Mouse (Mus musculus) intestine, postnatal 0 days (tissue): ENCODE measurements around the gene Tmem129. TPM values are rescaled to one million over a fixed set of nuclear protein-coding genes. Genes with fewer than 3 reads are reported as not detected.

Source experiments
- ATAC-seq: fragments of 200-750 bp; cut with Nextera tagmentation; 2 replicates; pipeline ENCODE4 v1.8.0; 2017; ENCODE audit warnings: mild to moderate bottlenecking, moderate TSS enrichment, moderate library complexity
- H3K27ac ChIP-seq: fragments of 300-500 bp; sonication (generic); 2 replicates; pipeline ENCODE4 v1.5.1; 2014; ENCODE audit warnings: mild to moderate bottlenecking, low read depth, low read length, moderate library complexity
- H3K27me3 ChIP-seq: fragments of 300-500 bp; sonication (generic); replicated peaks from 2 replicates; pipeline ENCODE4 v1.6.1; 2014; ENCODE audit warnings: low read length, mixed read lengths; ENCODE audit not compliant: control insufficient read depth, insufficient read depth
- H3K36me3 ChIP-seq: fragments of 300-500 bp; sonication (generic); 2 replicates; pipeline ENCODE4 v1.6.1; 2014; ENCODE audit warnings: mild to moderate bottlenecking, moderate library complexity; ENCODE audit not compliant: control insufficient read depth, insufficient read depth
- H3K4me1 ChIP-seq: fragments of 300-500 bp; sonication (generic); replicated peaks from 2 replicates; pipeline ENCODE4 v1.6.1; 2014; ENCODE audit warnings: antibody characterized with exemption, low read length, mixed read lengths; ENCODE audit not compliant: control insufficient read depth, insufficient read depth
- H3K4me2 ChIP-seq: fragments of 300-500 bp; sonication (generic); replicated peaks from 2 replicates; pipeline ENCODE4 v1.6.1; 2014; ENCODE audit warnings: low read depth, mild to moderate bottlenecking, moderate library complexity
- H3K4me3 ChIP-seq: fragments of 300-500 bp; sonication (generic); 2 replicates; pipeline ENCODE4 v1.5.1; 2014; ENCODE audit warnings: low read depth, low read length
- H3K9ac ChIP-seq: fragments of 300-500 bp; sonication (generic); 2 replicates; pipeline ENCODE4 v1.6.1; 2014; ENCODE audit warnings: mild to moderate bottlenecking, low read depth, low read length
- H3K9me3 ChIP-seq: fragments of 300-500 bp; sonication (generic); 2 replicates; pipeline ENCODE4 v1.6.1; 2016; ENCODE audit warnings: mixed run types; ENCODE audit not compliant: control insufficient read depth
- CTCF ChIP-seq: sonication (generic); IDR thresholded peaks from 2 replicates; pipeline ENCODE4 v1.5.1; 2016; ENCODE audit warnings: low read depth, mild to moderate bottlenecking, control low read depth, antibody characterized with exemption, moderate library complexity
- WGBS: fragments of 180-500 bp; shearing (Covaris S2); extraction: QIAGEN DNeasy Blood & Tissue Kit; methylation state at CpG from one replicate; pipeline ENCODE4 v1.1.7; 2014; 5-methylcytosine and 5-hydroxymethylcytosine counted together
- polyA plus RNA-seq: library from polyadenylated mRNA; unstranded; fragments of >200 nt; fragmentation: Nextera tagmentation; extraction: Ambion mirVana; gene quantifications from 2 replicates; pipeline ENCODE4 v1.2.1, GENCODE M21; 2015

Gene Tmem129
- polyA plus RNA-seq, 1 experiment from 2014 or later = 18.5 TPM

DNA sequence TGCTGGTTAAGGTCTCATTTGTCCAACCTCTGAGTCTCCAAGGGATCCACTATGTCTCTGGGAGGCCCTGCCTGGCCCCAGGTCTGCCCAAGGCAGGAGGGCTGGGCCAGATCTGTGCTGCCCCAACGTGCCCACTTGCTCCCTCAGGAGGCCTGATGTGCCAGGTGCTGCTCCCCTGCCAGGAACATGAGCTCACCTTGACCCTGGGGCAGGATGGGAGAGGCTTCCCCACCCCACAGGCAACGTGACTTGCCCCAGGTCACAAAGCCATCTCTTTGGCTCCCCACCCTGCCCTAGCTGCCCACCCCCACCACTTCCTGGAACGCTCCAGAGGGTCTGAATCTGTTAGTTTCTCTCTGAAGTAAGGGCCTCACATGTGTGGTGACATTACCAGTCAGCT lies 22.8 kb upstream of the Tmem129 start:
- ATAC-seq = no peak
- WGBS = 47% methylated on average over 3 of the region's 3 CpGs
- Histone ChIP-seq H3K9me3 (no peaks in the 10 kb centered on the region), H3K4me1 (no peaks in the 10 kb centered on the region), H3K4me3 (no peak overlapping the region), H3K27me3 (no peaks in the 10 kb centered on the region), H3K9ac (no peak overlapping the region), H3K36me3 (no peaks in the 10 kb centered on the region), H3K4me2 (no peak overlapping the region), H3K27ac (no peak overlapping the region)
- no peak for TF ChIP-seq CTCF

DNA sequence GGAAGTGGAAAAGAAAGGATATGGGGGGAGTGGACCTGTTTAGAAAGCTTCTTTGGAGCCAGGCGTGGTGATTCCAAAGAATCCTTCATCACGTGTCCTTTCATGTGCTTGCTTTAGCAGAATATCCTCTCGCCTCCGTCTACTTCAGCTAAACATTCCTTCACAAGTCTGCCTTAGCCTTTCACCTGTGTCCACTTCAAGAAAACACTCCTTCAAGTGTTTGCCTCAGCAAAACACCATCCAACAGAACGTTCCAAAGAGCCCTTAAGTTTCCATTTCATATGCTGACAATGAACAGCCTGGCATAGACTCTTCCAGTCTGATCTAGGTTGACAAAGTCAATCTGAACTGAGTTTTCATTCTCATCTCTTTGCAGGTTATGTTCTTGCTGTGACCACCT lies 20.0 kb upstream of the Tmem129 start:
- Histone ChIP-seq H3K27ac (no peak overlapping the region), H3K4me1 (no peaks in the 10 kb centered on the region), H3K9me3 (no peaks in the 10 kb centered on the region), H3K4me3 (no peak overlapping the region), H3K4me2 (no peak overlapping the region), H3K36me3 (0 out of 2 replicates have a peak, but pooled peaks cover 1% of the 10 kb centered on the region), H3K27me3 (no peaks in the 10 kb centered on the region), H3K9ac (no peak overlapping the region)
- no peak for ATAC-seq
- no peak for TF ChIP-seq CTCF
- 78% methylated on average over 5 of the region's 5 CpGs for WGBS

DNA sequence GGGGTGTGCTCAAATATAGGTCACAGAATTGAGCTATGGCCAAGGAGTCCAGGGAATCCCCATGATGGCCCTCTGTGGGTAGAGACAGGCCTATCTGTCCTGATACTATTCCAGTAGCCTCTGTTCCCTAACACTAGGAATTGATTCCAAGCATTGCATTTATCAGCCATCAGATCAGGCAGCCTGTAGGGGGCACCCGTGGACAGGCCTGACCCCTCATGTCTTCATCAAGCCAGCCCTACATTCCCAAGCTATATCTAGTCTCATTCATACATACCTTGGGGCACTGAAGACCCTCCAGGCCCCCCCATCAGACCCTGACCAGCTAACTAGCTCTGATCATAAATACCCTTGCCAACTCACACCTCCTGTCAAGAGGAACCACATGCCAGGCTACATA lies 17.7 kb upstream of the Tmem129 start:
- H3K27me3 ChIP-seq = no peaks in the 10 kb centered on the region
- H3K4me3 ChIP-seq = no peak overlapping the region
- no peaks in the 10 kb centered on the region for H3K4me1 ChIP-seq
- H3K9me3 ChIP-seq = no peaks in the 10 kb centered on the region
- H3K4me2 ChIP-seq = no peak overlapping the region
- WGBS = 0% methylated on average over 1 of the region's 1 CpGs
- TF ChIP-seq CTCF = peak; percentile 85
- H3K27ac ChIP-seq = no peak overlapping the region
- no peak for ATAC-seq
- H3K36me3 ChIP-seq = peaks cover 19% of the 10 kb centered on the region; the same call in 1 of the 2 replicates
- no peak overlapping the region for H3K9ac ChIP-seq

DNA sequence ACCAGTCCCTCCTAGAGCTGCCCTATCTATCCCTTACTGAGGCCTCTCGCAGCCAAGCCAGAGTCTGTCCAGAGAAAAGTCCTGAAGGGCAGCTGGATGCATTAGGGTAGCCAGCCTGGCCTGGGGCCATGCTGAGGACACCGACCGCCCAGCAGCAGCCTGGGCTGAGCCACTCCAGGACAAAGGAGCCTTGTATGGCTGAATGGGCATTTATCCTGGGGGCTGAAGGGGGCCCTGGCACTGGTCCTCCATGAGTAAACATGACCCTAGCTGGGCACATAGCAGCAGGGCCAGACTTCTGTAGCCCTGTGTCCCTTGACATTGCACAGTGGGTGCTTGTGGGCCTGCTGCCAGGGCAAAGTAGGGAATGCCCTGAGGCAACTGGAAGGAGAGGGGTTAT lies 16.2 kb upstream of the Tmem129 start:
- 93% methylated on average over 3 of the region's 3 CpGs for WGBS
- Histone ChIP-seq H3K9ac (no peak overlapping the region), H3K4me3 (no peak overlapping the region), H3K4me2 (no peak overlapping the region), H3K4me1 (no peaks in the 10 kb centered on the region), H3K27me3 (no peaks in the 10 kb centered on the region), H3K9me3 (no peaks in the 10 kb centered on the region), H3K27ac (no peak overlapping the region), H3K36me3 (peaks cover 30% of the 10 kb centered on the region)
- TF ChIP-seq CTCF = no peak
- no peak for ATAC-seq

DNA sequence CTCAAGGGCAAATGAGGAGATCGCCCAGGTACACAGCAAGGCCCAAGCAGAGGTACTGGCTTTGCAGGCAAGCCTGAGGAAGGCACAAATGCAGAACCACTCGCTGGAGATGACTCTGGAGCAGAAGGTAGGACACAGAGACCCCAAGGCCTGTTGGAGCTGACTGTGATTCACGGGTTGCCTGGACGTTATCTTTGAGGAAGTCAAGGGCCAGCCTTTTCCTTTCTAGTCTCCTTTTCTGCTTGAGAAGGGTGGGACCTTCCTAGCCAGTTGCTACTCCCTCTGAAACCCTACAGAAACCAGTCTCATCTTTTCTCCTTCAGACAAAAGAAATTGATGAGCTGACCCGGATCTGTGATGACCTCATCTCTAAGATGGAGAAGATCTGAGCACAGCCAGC lies 13.4 kb upstream of the Tmem129 start:
- 82% methylated on average over 5 of the region's 5 CpGs for WGBS
- Histone ChIP-seq H3K36me3 (peaks cover 55% of the 10 kb centered on the region), H3K4me3 (no peak overlapping the region), H3K4me2 (no peak overlapping the region), H3K4me1 (no peaks in the 10 kb centered on the region), H3K27me3 (no peaks in the 10 kb centered on the region), H3K27ac (no peak overlapping the region; the same call in 1 of the 2 replicates), H3K9me3 (no peaks in the 10 kb centered on the region), H3K9ac (no peak overlapping the region)
- TF ChIP-seq CTCF = no peak
- ATAC-seq = no peak

DNA sequence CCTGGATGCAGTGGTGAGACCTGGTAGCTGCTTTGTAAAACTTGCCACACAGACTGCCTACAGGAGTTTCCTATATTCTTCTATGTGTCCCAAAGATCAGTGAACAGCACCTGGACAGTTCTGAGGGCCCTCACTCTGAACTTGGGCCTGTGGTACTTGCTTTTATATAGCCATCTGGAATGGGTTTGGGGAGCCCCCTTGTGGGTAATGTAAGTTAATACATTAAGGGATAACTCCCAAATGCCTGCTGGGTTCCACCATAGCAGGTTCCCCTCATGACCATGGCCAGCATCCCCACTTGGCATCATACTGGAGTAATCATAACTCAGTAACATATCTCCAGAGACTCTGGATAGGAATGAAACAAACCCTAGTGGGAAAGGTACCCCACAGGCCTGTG lies 10.0 kb upstream of the Tmem129 start:
- no peak overlapping the region for H3K4me3 ChIP-seq
- peaks cover 61% of the 10 kb centered on the region for H3K36me3 ChIP-seq
- no peak overlapping the region for H3K4me2 ChIP-seq
- no peak for ATAC-seq
- H3K4me1 ChIP-seq = no peaks in the 10 kb centered on the region
- peak; percentile 66 for TF ChIP-seq CTCF
- no peaks in the 10 kb centered on the region for H3K27me3 ChIP-seq
- no peaks in the 10 kb centered on the region for H3K9me3 ChIP-seq
- H3K27ac ChIP-seq = no peak overlapping the region
- no peak overlapping the region for H3K9ac ChIP-seq

DNA sequence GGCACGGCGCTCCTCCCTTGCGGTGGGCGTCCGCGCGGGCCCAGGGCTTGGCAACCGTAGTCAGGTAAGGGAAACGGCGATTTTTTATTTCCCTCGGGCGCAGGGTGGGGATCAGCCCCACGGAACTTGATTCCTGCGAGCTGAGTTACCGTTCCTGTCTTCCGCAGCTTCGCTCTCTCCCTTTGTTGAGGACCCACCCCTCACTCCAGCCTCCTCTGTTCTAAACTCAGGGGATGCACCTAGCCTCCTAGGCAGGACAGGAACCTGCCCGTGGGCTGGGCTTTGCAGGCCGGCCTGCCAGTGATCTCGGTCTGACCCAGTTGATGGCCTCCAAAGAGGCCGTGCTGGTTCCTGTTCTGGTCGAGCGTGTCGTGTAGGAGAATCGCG lies 441 bp upstream of the Tmem129 start:
- H3K4me1 ChIP-seq = 0 out of 2 replicates have a peak, but pooled peaks cover 8% of the 10 kb centered on the region
- H3K27me3 ChIP-seq = no peaks in the 10 kb centered on the region
- H3K9ac ChIP-seq = peak overlapping the region; percentile 67
- no peaks in the 10 kb centered on the region for H3K9me3 ChIP-seq
- H3K36me3 ChIP-seq = peaks cover 36% of the 10 kb centered on the region; the same call in 1 of the 2 replicates
- peak overlapping the region; percentile 86 for H3K4me3 ChIP-seq
- peak overlapping the region; percentile 95 for H3K27ac ChIP-seq
- under 1% methylated on average over 26 of the region's 26 CpGs for WGBS
- ATAC-seq = no peak
- peak overlapping the region; percentile 72 for H3K4me2 ChIP-seq
- TF ChIP-seq CTCF = no peak
